Mouse (Mus musculus): ENCODE measurements at regions not wholly inside any gene's neighbourhood (a gene's known extent, or its start where the extent isn't known, plus 50 kb on each side); places are given as distances from the start of the nearest gene placed in this dataset.

DNA sequence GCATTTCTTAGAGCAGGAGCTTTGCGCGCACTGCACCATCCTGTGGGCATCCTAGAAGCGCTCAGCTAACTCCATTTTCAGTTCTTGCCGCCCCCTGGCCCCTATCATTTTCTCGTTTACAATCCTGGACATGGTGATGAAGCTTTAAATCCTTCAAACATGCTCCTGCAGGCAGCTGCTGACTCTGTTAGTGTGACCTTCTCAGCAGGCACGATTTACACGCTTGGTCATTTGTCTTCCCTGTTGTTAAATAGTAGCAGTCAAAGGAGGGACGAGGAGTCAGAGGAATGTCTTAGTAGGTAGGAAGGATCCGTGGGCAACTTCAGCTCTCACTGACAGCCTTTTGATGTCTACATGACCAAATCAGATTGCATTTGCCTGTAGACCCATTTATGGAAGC lies 670.4 kb downstream of the Tmem132b start:
- no peak for ATAC-seq (ENCODE audit: extremely low read depth, insufficient number of reproducible peaks, low FRiP score, poor library complexity, severe bottlenecking)
- TF ChIP-seq TAL1 (conservative IDR thresholded peaks at IDR 0.05; ENCODE audit: low read depth, low read length) (no peak), GATA2 (IDR thresholded peaks at IDR 0.05; ENCODE audit: borderline replicate concordance, low read depth, low read length) (no peak), GATA1 (IDR thresholded peaks at IDR 0.05; ENCODE audit: borderline replicate concordance, low read length) (no peak), POLR2AphosphoS5 (IDR thresholded peaks at IDR 0.05; ENCODE audit: insufficient replicate concordance, low read depth, low read length) (no peak), CTCF (IDR thresholded peaks at IDR 0.05; ENCODE audit: low read depth, low read length) (no peak)
- peaks cover 42% of the 10 kb centered on the region for H3K9me3 ChIP-seq (replicated peaks)

DNA sequence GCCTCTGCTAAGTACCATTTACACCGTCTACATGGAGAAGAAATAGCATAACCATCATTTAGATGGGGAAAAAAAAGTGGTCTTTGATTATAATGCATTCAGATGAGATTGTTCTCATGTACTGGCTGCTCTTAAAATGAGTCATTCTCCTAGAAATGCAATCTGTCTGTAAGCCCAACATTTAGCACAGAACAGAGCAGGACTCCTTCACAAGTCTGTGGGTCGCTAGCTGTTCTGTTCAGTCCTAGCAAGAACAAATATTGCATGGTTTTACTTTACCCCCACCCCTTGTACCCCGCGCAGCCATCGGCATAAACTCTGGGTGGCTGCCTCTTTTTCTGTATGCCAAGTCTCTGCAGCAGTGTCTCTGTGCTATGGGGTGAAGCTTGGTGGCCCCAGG lies 685.4 kb downstream of the Tmem132b start:
- TF ChIP-seq POLR2AphosphoS5 (IDR thresholded peaks at IDR 0.05; ENCODE audit: insufficient replicate concordance, low read depth, low read length) (no peak), GATA1 (IDR thresholded peaks at IDR 0.05; ENCODE audit: borderline replicate concordance, low read length) (no peak), CTCF (IDR thresholded peaks at IDR 0.05; ENCODE audit: low read depth, low read length) (no peak), GATA2 (IDR thresholded peaks at IDR 0.05; ENCODE audit: borderline replicate concordance, low read depth, low read length) (no peak), TAL1 (conservative IDR thresholded peaks at IDR 0.05; ENCODE audit: low read depth, low read length) (no peak)
- Histone ChIP-seq H3K4me1 (ENCODE audit: insufficient read depth, low read depth, low read length) (no peaks in the 10 kb centered on the region), H3K27me3 (ENCODE audit: insufficient read depth, low read length) (no peaks in the 10 kb centered on the region), H3K9me3 (replicated peaks) (peaks cover 44% of the 10 kb centered on the region), H3K36me3 (replicated peaks) (no peaks in the 10 kb centered on the region), H3K4me3 (ENCODE audit: low read depth, low read length) (no peak overlapping the region)
- ATAC-seq (ENCODE audit: extremely low read depth, insufficient number of reproducible peaks, low FRiP score, poor library complexity, severe bottlenecking) (no peak), DNase-seq (ENCODE audit: low spot score) (no peak)

More for the DNA sequence above, 670.4 kb downstream of the Tmem132b start:
- Histone ChIP-seq H3K4me3 (ENCODE audit: low read depth, low read length) (no peak overlapping the region), H3K4me1 (ENCODE audit: insufficient read depth, low read depth, low read length) (no peaks in the 10 kb centered on the region), H3K27me3 (ENCODE audit: insufficient read depth, low read length) (no peaks in the 10 kb centered on the region), H3K36me3 (replicated peaks) (no peaks in the 10 kb centered on the region)
- DNase-seq (ENCODE audit: low spot score), result no peak

DNA sequence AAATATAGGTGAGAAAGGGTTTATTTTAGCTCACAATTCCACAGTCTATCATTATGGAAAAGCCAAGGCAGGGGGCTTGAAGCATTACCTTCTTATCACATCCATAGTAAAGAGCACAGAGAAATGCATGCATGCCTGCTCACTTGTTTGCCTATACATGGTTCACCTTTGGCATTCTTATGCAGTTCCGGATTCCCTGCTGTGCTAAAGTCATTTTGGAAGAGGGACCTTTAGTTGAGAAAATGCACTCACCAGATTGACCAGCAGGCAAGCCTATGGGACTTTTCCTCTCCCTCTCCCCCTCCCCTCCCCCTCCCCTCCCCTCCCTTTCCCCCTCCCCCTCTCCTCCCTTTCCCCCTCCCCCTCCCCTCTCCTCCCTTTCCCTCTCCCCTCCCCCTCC lies 686.2 kb downstream of the Tmem132b start:
- DNase-seq (ENCODE audit: low spot score) (no peak), ATAC-seq (ENCODE audit: extremely low read depth, insufficient number of reproducible peaks, low FRiP score, poor library complexity, severe bottlenecking) (no peak)
- TF ChIP-seq GATA1 (IDR thresholded peaks at IDR 0.05; ENCODE audit: borderline replicate concordance, low read length) (no peak), GATA2 (IDR thresholded peaks at IDR 0.05; ENCODE audit: borderline replicate concordance, low read depth, low read length) (no peak), CTCF (IDR thresholded peaks at IDR 0.05; ENCODE audit: low read depth, low read length) (no peak), TAL1 (conservative IDR thresholded peaks at IDR 0.05; ENCODE audit: low read depth, low read length) (no peak)
- Histone ChIP-seq H3K4me1 (ENCODE audit: insufficient read depth, low read depth, low read length) (no peaks in the 10 kb centered on the region), H3K27me3 (ENCODE audit: insufficient read depth, low read length) (no peaks in the 10 kb centered on the region), H3K4me3 (ENCODE audit: low read depth, low read length) (no peak overlapping the region), H3K9me3 (replicated peaks) (peaks cover 42% of the 10 kb centered on the region), H3K36me3 (replicated peaks) (no peaks in the 10 kb centered on the region)

DNA sequence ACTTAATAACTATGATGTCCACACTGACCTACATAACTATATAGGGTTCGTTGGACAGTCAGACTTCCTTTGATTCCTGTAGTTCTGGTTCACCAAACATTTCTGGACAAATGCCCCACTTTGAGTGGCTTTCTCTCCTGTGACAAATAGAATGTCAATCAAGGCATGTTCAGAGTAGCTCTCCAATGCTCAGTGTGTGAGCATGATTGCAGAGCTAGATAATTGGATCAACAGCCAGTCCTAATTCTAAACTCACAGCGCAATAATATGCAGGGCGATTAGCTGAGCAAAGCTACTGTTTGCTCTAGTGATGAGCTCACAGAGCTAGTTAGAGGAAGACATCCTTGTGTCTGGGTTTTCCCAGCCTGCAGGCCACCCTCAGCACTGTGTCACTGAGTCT lies 692.1 kb downstream of the Tmem132b start:
- no peak for TF ChIP-seq GATA1 (IDR thresholded peaks at IDR 0.05; ENCODE audit: borderline replicate concordance, low read length)
- TF ChIP-seq GATA2 (IDR thresholded peaks at IDR 0.05; ENCODE audit: borderline replicate concordance, low read depth, low read length), result no peak
- no peak for TF ChIP-seq POLR2AphosphoS5 (IDR thresholded peaks at IDR 0.05; ENCODE audit: insufficient replicate concordance, low read depth, low read length)
- TF ChIP-seq TAL1 (conservative IDR thresholded peaks at IDR 0.05; ENCODE audit: low read depth, low read length), result no peak
- TF ChIP-seq CTCF (IDR thresholded peaks at IDR 0.05; ENCODE audit: low read depth, low read length), result no peak
- ATAC-seq (ENCODE audit: extremely low read depth, insufficient number of reproducible peaks, low FRiP score, poor library complexity, severe bottlenecking), result no peak
- no peak overlapping the region for H3K4me3 ChIP-seq (ENCODE audit: low read depth, low read length)
- no peak for DNase-seq (ENCODE audit: low spot score)
- H3K27me3 ChIP-seq (ENCODE audit: insufficient read depth, low read length), result no peaks in the 10 kb centered on the region
- H3K4me1 ChIP-seq (ENCODE audit: insufficient read depth, low read depth, low read length), result no peaks in the 10 kb centered on the region
- no peaks in the 10 kb centered on the region for H3K36me3 ChIP-seq (replicated peaks)
- H3K9me3 ChIP-seq (replicated peaks), result peaks cover 46% of the 10 kb centered on the region

DNA sequence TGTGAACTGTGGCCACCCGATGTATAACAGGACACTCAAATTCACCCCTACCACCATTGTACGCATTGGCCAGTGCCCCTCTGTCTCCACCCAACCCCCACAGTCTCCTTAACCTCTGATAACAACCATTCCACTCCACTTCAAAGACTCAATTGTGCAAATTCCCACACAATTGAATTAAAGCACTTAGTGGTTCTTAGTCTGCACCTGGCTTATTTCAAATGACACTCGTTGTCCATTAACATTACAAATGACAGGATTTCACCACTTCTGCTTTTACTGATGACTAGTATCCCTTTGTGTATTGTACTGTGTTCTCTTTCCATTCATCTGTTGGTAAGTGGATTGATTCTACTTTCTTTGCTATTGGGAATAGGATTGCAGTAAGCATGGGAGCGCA lies 699.2 kb downstream of the Tmem132b start:
- DNase-seq (ENCODE audit: low spot score), result no peak
- Histone ChIP-seq H3K27me3 (ENCODE audit: insufficient read depth, low read length) (no peaks in the 10 kb centered on the region), H3K36me3 (replicated peaks) (no peaks in the 10 kb centered on the region), H3K4me1 (ENCODE audit: insufficient read depth, low read depth, low read length) (no peaks in the 10 kb centered on the region), H3K4me3 (ENCODE audit: low read depth, low read length) (no peak overlapping the region), H3K9me3 (replicated peaks) (peaks cover 44% of the 10 kb centered on the region)
- ATAC-seq (ENCODE audit: extremely low read depth, insufficient number of reproducible peaks, low FRiP score, poor library complexity, severe bottlenecking), result no peak
- TF ChIP-seq CTCF (IDR thresholded peaks at IDR 0.05; ENCODE audit: low read depth, low read length) (no peak), GATA2 (IDR thresholded peaks at IDR 0.05; ENCODE audit: borderline replicate concordance, low read depth, low read length) (no peak), GATA1 (IDR thresholded peaks at IDR 0.05; ENCODE audit: borderline replicate concordance, low read length) (no peak), TAL1 (conservative IDR thresholded peaks at IDR 0.05; ENCODE audit: low read depth, low read length) (no peak), POLR2AphosphoS5 (IDR thresholded peaks at IDR 0.05; ENCODE audit: insufficient replicate concordance, low read depth, low read length) (no peak)

DNA sequence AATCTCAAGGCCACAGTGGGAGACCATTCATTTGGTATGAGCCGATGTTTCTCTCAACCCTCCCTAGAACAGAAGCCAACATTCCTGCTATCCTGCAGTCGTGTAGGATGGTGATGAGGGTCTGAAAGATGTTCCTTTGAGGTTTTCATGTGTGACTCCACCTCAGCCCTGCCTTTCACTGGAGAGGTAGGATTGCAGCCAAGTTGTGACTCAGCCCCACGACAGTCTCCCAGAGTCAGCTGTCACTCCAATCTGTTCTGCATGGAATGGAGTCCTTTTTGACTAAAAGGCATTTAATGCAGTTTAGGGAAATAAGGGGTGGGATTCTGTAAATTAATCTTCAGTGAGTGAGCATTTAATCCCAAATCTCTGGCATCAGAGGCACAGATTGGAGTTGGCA lies 706.5 kb downstream of the Tmem132b start:
- H3K27me3 ChIP-seq (ENCODE audit: insufficient read depth, low read length), result no peaks in the 10 kb centered on the region
- no peak for TF ChIP-seq GATA1 (IDR thresholded peaks at IDR 0.05; ENCODE audit: borderline replicate concordance, low read length)
- TF ChIP-seq TAL1 (conservative IDR thresholded peaks at IDR 0.05; ENCODE audit: low read depth, low read length), result no peak
- TF ChIP-seq CTCF (IDR thresholded peaks at IDR 0.05; ENCODE audit: low read depth, low read length), result no peak
- TF ChIP-seq POLR2AphosphoS5 (IDR thresholded peaks at IDR 0.05; ENCODE audit: insufficient replicate concordance, low read depth, low read length), result no peak
- TF ChIP-seq GATA2 (IDR thresholded peaks at IDR 0.05; ENCODE audit: borderline replicate concordance, low read depth, low read length), result no peak
- no peak for ATAC-seq (ENCODE audit: extremely low read depth, insufficient number of reproducible peaks, low FRiP score, poor library complexity, severe bottlenecking)
- no peaks in the 10 kb centered on the region for H3K4me1 ChIP-seq (ENCODE audit: insufficient read depth, low read depth, low read length)
- no peak for DNase-seq (ENCODE audit: low spot score)
- peaks cover 25% of the 10 kb centered on the region for H3K9me3 ChIP-seq (replicated peaks)
- H3K36me3 ChIP-seq (replicated peaks), result no peaks in the 10 kb centered on the region
- no peak overlapping the region for H3K4me3 ChIP-seq (ENCODE audit: low read depth, low read length)
